Mouse (Mus musculus) liver, postnatal 0 days (tissue): ENCODE measurements around the gene Mast1. TPM values are rescaled to one million over a fixed set of nuclear protein-coding genes. Genes with fewer than 3 reads are reported as not detected.

Experiments used
- ATAC-seq: fragments of 200-750 bp; cut with Nextera tagmentation; 2 replicates; pipeline ENCODE4 v1.8.0; 2017; ENCODE audit warnings: mild to moderate bottlenecking, moderate library complexity
- DNase-seq: peaks from one replicate; pipeline ENCODE4 v3.0.0-alpha.2; 2016
- H3K27ac ChIP-seq: fragments of 300-500 bp; sonication (generic); 2 replicates; pipeline ENCODE4 v1.5.1; 2014; ENCODE audit warnings: antibody characterized with exemption, moderate library complexity, mild to moderate bottlenecking, low read depth
- H3K27me3 ChIP-seq: fragments of 300-500 bp; sonication (generic); 2 replicates; pipeline ENCODE4 v1.6.1; 2014; ENCODE audit warnings: low read length, control low read depth, mixed read lengths; ENCODE audit not compliant: insufficient read depth
- H3K36me3 ChIP-seq: fragments of 300-500 bp; sonication (generic); replicated peaks from 2 replicates; pipeline ENCODE4 v1.6.1; 2014; ENCODE audit warnings: mild to moderate bottlenecking, control low read depth, low read length, moderate library complexity, mixed read lengths; ENCODE audit not compliant: insufficient read depth
- H3K4me1 ChIP-seq: fragments of 300-500 bp; sonication (generic); 2 replicates; pipeline ENCODE4 v1.6.1; 2014; ENCODE audit warnings: antibody characterized with exemption, mild to moderate bottlenecking, control low read depth; ENCODE audit not compliant: insufficient read depth
- H3K4me2 ChIP-seq: fragments of 300-500 bp; sonication (generic); 2 replicates; pipeline ENCODE4 v1.6.1; 2014; ENCODE audit warnings: low read depth, mild to moderate bottlenecking, low read length, moderate library complexity, mixed read lengths
- H3K4me3 ChIP-seq: fragments of 300-500 bp; sonication (generic); 2 replicates; pipeline ENCODE4 v1.5.1; 2014; ENCODE audit warnings: low read depth, low read length
- H3K9ac ChIP-seq: fragments of 300-500 bp; sonication (generic); replicated peaks from 2 replicates; pipeline ENCODE4 v1.6.1; 2014; ENCODE audit warnings: mild to moderate bottlenecking, moderate library complexity
- H3K9me3 ChIP-seq: fragments of 300-500 bp; sonication (generic); 2 replicates; pipeline ENCODE4 v1.6.1; 2016; ENCODE audit warnings: mild to moderate bottlenecking, control low read depth, low read length, mixed read lengths
- CTCF ChIP-seq: sonication (generic); IDR thresholded peaks from 2 replicates; pipeline ENCODE4 v1.5.1; 2016; ENCODE audit warnings: antibody characterized with exemption, low read depth
- EP300 ChIP-seq: IDR thresholded peaks from 2 replicates; pipeline ENCODE4 v1.6.1; 2016; ENCODE audit warnings: antibody characterized with exemption, low read depth, mild to moderate bottlenecking
- WGBS: fragments of 180-500 bp; shearing (Covaris S2); extraction: QIAGEN DNeasy Blood & Tissue Kit; methylation state at CpG from one replicate; pipeline ENCODE4 v1.1.7; 2014; ENCODE audit not compliant: insufficient replicate concordance; 5-methylcytosine and 5-hydroxymethylcytosine counted together
- polyA plus RNA-seq: library from polyadenylated mRNA; unstranded; fragments of >200 nt; fragmentation: Nextera tagmentation; extraction: Ambion mirVana; gene quantifications from 2 replicates; pipeline ENCODE4 v1.2.1, GENCODE M21; 2015

The Mast1 gene
- polyA plus RNA-seq, 1 experiment from 2014 or later, result 0.07 TPM

- Histone ChIP-seq H3K27me3 (no peaks in the 10 kb centered on the region), H3K36me3 (peaks cover 23% of the 10 kb centered on the region), H3K9me3 (no peaks in the 10 kb centered on the region), H3K4me3 (peak overlapping the region; percentile 70), H3K27ac (peak overlapping the region; percentile 98), H3K4me1 (peaks cover 74% of the 10 kb centered on the region), H3K9ac (peak overlapping the region; percentile 93), H3K4me2 (peak overlapping the region; percentile 96)
- no peak for TF ChIP-seq EP300
- TF ChIP-seq CTCF, result no peak
- ATAC-seq (no peak), DNase-seq (peak; percentile 80)
- WGBS, result under 1% methylated on average over 70 of the region's 70 CpGs
Observed at GRCm38 (mm10) chr8:84977435-84978247, 40.5 kb upstream of the Mast1 start.

- ATAC-seq (no peak), DNase-seq (no peak)
- TF ChIP-seq CTCF (no peak), EP300 (no peak)
- peaks cover 66% of the 10 kb centered on the region for H3K4me1 ChIP-seq
- no peaks in the 10 kb centered on the region for H3K27me3 ChIP-seq
- peak overlapping the region; percentile 96 for H3K4me2 ChIP-seq
- peak overlapping the region; percentile 70 for H3K4me3 ChIP-seq
- peak overlapping the region; percentile 93 for H3K9ac ChIP-seq
- no peaks in the 10 kb centered on the region for H3K9me3 ChIP-seq
- H3K36me3 ChIP-seq, result peaks cover 31% of the 10 kb centered on the region
- H3K27ac ChIP-seq, result peak overlapping the region; percentile 98
- WGBS, result under 1% methylated on average over 25 of the region's 25 CpGs
Observed at GRCm38 (mm10) chr8:84976763-84977434, 39.7 kb upstream of the Mast1 start.

- H3K27ac ChIP-seq, result peak overlapping the region; percentile 98
- peak; percentile 62 for ATAC-seq
- peak overlapping the region; percentile 70 for H3K4me3 ChIP-seq
- H3K9me3 ChIP-seq, result no peaks in the 10 kb centered on the region
- peak overlapping the region; percentile 96 for H3K4me2 ChIP-seq
- TF ChIP-seq CTCF, result peak; percentile 29
- TF ChIP-seq EP300, result no peak
- DNase-seq, result peak; percentile 97
- H3K36me3 ChIP-seq, result peaks cover 38% of the 10 kb centered on the region
- WGBS, result 1% methylated on average over 40 of the region's 61 CpGs
- peaks cover 59% of the 10 kb centered on the region for H3K4me1 ChIP-seq
- H3K27me3 ChIP-seq, result no peaks in the 10 kb centered on the region
- H3K9ac ChIP-seq, result peak overlapping the region; percentile 93
Observed at GRCm38 (mm10) chr8:84976031-84976762, 39.0 kb upstream of the Mast1 start.

GRCm38 (mm10) chr8:84975434-84975833 is 38.3 kb upstream of the Mast1 start:
- no peak for ATAC-seq
- WGBS, result 33% methylated on average over 7 of the region's 7 CpGs
- H3K9ac ChIP-seq, result peak overlapping the region; percentile 93
- peaks cover 52% of the 10 kb centered on the region for H3K4me1 ChIP-seq
- H3K36me3 ChIP-seq, result peaks cover 39% of the 10 kb centered on the region
- H3K27ac ChIP-seq, result peak overlapping the region; percentile 98
- H3K9me3 ChIP-seq, result no peaks in the 10 kb centered on the region
- H3K4me2 ChIP-seq, result peak overlapping the region; percentile 96
- DNase-seq, result peak; percentile 82
- TF ChIP-seq EP300 (0 out of 2 replicates have a peak, but pooled peaks have one; percentile 33), CTCF (peak; percentile 96)
- no peaks in the 10 kb centered on the region for H3K27me3 ChIP-seq
- H3K4me3 ChIP-seq, result peak overlapping the region; percentile 70

GRCm38 (mm10) chr8:84974543-84975142 is 37.5 kb upstream of the Mast1 start:
- H3K27me3 ChIP-seq, result no peaks in the 10 kb centered on the region
- H3K9me3 ChIP-seq, result no peaks in the 10 kb centered on the region
- H3K36me3 ChIP-seq, result peaks cover 39% of the 10 kb centered on the region
- TF ChIP-seq EP300, result no peak
- no peak for TF ChIP-seq CTCF
- WGBS, result 72% methylated on average over 8 of the region's 8 CpGs
- H3K9ac ChIP-seq, result peak overlapping the region; percentile 93
- no peak for ATAC-seq
- peak overlapping the region; percentile 98 for H3K27ac ChIP-seq
- H3K4me2 ChIP-seq, result peak overlapping the region; percentile 96
- H3K4me1 ChIP-seq, result peaks cover 49% of the 10 kb centered on the region
- no peak for DNase-seq
- peak overlapping the region; percentile 70; the same call in 1 of the 2 replicates for H3K4me3 ChIP-seq
